Mouse (Mus musculus) lung, postnatal 25 days (tissue): ENCODE data around the gene Olfr355.

Source experiments
- DNase-seq: peaks from one replicate; pipeline ENCODE4 v3.0.0; 2022; ENCODE audit warnings: low spot score

Olfr355 gene

GRCm38 (mm10) chr2:36928797-36929196 lies at the start of gene Olfr355:
Olfr355 (minus strand) TSS chr2:36928897.
- DNase-seq, result no peak

GRCm38 (mm10) chr2:36936821-36937220 lies 8.1 kb upstream of the Olfr355 start, which contains the start of gene Olfr356:
Olfr356 (plus strand) TSS chr2:36937121.
- DNase-seq, result no peak

- no peak for DNase-seq
Observed at GRCm38 (mm10) chr2:36905380-36905779, 23.3 kb downstream of the Olfr355 start, which contains the start of gene Olfr354. Olfr354 (plus strand) TSS chr2:36905680.

GRCm38 (mm10) chr2:36897114-36897513 lies 31.6 kb downstream of the Olfr355 start:
- no peak for DNase-seq

- DNase-seq, result no peak
Observed at GRCm38 (mm10) chr2:36892836-36893235, 35.9 kb downstream of the Olfr355 start, which contains the start of gene Olfr353. Olfr353 (minus strand) TSS chr2:36892936.
